Mouse (Mus musculus): ENCODE data around the gene Plxdc1. TPM values are rescaled to one million over a fixed set of nuclear protein-coding genes. Genes with fewer than 3 reads are reported as not detected.

Gene Plxdc1
- total and polyA plus RNA-seq, 2 experiments, result 0.28 to 1.2 TPM

- H3K27me3 ChIP-seq (ENCODE audit: control insufficient read depth, insufficient read depth, low read length), result no peaks in the 10 kb centered on the region
- no peak overlapping the region for H3K9ac ChIP-seq (ENCODE audit: low read depth, low read length)
- H3K4me3 ChIP-seq (ENCODE audit: insufficient read depth, low read depth, low read length), result no peak overlapping the region
- no peak overlapping the region for H3K27ac ChIP-seq (replicated peaks; ENCODE audit: insufficient read depth, low read depth, low read length)
- no peaks in the 10 kb centered on the region for H3K4me1 ChIP-seq (ENCODE audit: control insufficient read depth, insufficient read depth, low read length)
- TF ChIP-seq CTCF (IDR thresholded peaks at IDR 0.05; ENCODE audit: low read depth, low read length), result no peak
- 78% methylated on average over 15 of the region's 15 CpGs for WGBS
- no peaks in the 10 kb centered on the region for H3K36me3 ChIP-seq (ENCODE audit: control insufficient read depth, insufficient read depth, low read length)
- DNase-seq (ENCODE audit: extremely low read depth, low read depth, low spot score), result no peak
- no peaks in the 10 kb centered on the region for H3K79me2 ChIP-seq (ENCODE audit: control insufficient read depth, insufficient read depth, low read length)
Measured at GRCm38 (mm10) chr11:97942420-97943111, 43.7 kb downstream of the Plxdc1 start.

- H3K36me3 ChIP-seq (ENCODE audit: control insufficient read depth, insufficient read depth, low read length), result no peaks in the 10 kb centered on the region
- H3K9ac ChIP-seq (ENCODE audit: low read depth, low read length), result no peak overlapping the region
- WGBS, result 64% methylated on average over 2 of the region's 2 CpGs
- H3K27ac ChIP-seq (replicated peaks; ENCODE audit: insufficient read depth, low read depth, low read length), result no peak overlapping the region
- H3K4me1 ChIP-seq (ENCODE audit: control insufficient read depth, insufficient read depth, low read length), result no peaks in the 10 kb centered on the region
- no peak for TF ChIP-seq CTCF (IDR thresholded peaks at IDR 0.05; ENCODE audit: low read depth, low read length)
- no peak for TF ChIP-seq POLR2A (IDR thresholded peaks at IDR 0.05; ENCODE audit: extremely low read depth, insufficient read depth, low read length)
- no peaks in the 10 kb centered on the region for H3K79me2 ChIP-seq (ENCODE audit: control insufficient read depth, insufficient read depth, low read length)
- H3K4me3 ChIP-seq (ENCODE audit: insufficient read depth, low read depth, low read length), result no peak overlapping the region
- no peak for DNase-seq (ENCODE audit: extremely low read depth, low read depth, low spot score)
- no peaks in the 10 kb centered on the region for H3K27me3 ChIP-seq (ENCODE audit: control insufficient read depth, insufficient read depth, low read length)
Measured at GRCm38 (mm10) chr11:97937469-97938105, 48.7 kb downstream of the Plxdc1 start.

GRCm38 (mm10) chr11:97936758-97937157 lies 49.5 kb downstream of the Plxdc1 start:
- H3K4me1 ChIP-seq (ENCODE audit: control insufficient read depth, insufficient read depth, low read length), result no peaks in the 10 kb centered on the region
- no peak overlapping the region for H3K4me3 ChIP-seq (ENCODE audit: insufficient read depth, low read depth, low read length)
- H3K9ac ChIP-seq (ENCODE audit: low read depth, low read length), result no peak overlapping the region
- H3K27me3 ChIP-seq (ENCODE audit: control insufficient read depth, insufficient read depth, low read length), result no peaks in the 10 kb centered on the region
- no peaks in the 10 kb centered on the region for H3K36me3 ChIP-seq (ENCODE audit: control insufficient read depth, insufficient read depth, low read length)
- DNase-seq (ENCODE audit: extremely low read depth, low read depth, low spot score), result peak; percentile 45
- 65% methylated on average over 3 of the region's 3 CpGs for WGBS
- no peaks in the 10 kb centered on the region for H3K79me2 ChIP-seq (ENCODE audit: control insufficient read depth, insufficient read depth, low read length)
- TF ChIP-seq POLR2A (IDR thresholded peaks at IDR 0.05; ENCODE audit: extremely low read depth, insufficient read depth, low read length) (no peak), CTCF (IDR thresholded peaks at IDR 0.05; ENCODE audit: low read depth, low read length) (peak; percentile 66; the same call in 1 of the 2 replicates)
- H3K27ac ChIP-seq (replicated peaks; ENCODE audit: insufficient read depth, low read depth, low read length), result no peak overlapping the region

DNA sequence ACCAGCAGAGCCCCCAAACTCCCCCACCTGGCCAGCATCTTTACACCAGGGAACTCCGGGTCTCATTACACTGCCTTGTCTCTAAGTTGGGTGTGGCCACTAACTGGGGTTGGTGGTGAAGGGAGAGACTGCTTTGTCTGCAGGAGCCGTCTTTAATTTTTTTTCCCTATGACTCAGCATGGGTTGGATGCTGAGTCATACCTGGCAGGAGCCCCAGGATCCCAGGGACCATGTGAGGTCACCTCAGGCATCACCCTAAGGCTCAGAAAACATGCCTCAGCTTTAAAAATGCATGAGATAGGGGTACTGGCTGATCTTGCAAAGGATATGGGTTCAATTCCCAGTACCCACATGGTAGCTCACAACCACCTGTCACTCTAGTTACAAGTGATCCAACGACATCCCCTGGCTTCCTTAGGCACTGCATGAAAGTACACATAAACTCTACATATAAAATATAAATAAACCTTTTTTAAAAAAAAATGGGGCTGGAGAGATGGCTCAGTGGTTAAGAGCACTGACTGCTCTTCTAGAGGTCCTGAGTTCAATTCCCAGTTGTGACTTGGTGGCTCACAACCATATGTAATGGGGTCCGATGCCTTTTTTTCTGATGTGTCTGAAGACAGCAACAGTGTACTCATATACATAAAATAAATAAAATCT lies 50.2 kb downstream of the Plxdc1 start:
- 53% methylated on average over 4 of the region's 4 CpGs for WGBS
- no peaks in the 10 kb centered on the region for H3K27me3 ChIP-seq (ENCODE audit: control insufficient read depth, insufficient read depth, low read length)
- H3K79me2 ChIP-seq (ENCODE audit: control insufficient read depth, insufficient read depth, low read length), result no peaks in the 10 kb centered on the region
- no peak for DNase-seq (ENCODE audit: extremely low read depth, low read depth, low spot score)
- H3K36me3 ChIP-seq (ENCODE audit: control insufficient read depth, insufficient read depth, low read length), result no peaks in the 10 kb centered on the region
- no peak overlapping the region for H3K4me3 ChIP-seq (ENCODE audit: insufficient read depth, low read depth, low read length)
- H3K9ac ChIP-seq (ENCODE audit: low read depth, low read length), result no peak overlapping the region
- H3K4me1 ChIP-seq (ENCODE audit: control insufficient read depth, insufficient read depth, low read length), result no peaks in the 10 kb centered on the region
- TF ChIP-seq CTCF (IDR thresholded peaks at IDR 0.05; ENCODE audit: low read depth, low read length) (no peak), POLR2A (IDR thresholded peaks at IDR 0.05; ENCODE audit: extremely low read depth, insufficient read depth, low read length) (no peak)
- H3K27ac ChIP-seq (replicated peaks; ENCODE audit: insufficient read depth, low read depth, low read length), result no peak overlapping the region

- no peak overlapping the region for H3K9ac ChIP-seq (ENCODE audit: low read depth, low read length)
- H3K27me3 ChIP-seq (ENCODE audit: control insufficient read depth, insufficient read depth, low read length), result no peaks in the 10 kb centered on the region
- no peaks in the 10 kb centered on the region for H3K36me3 ChIP-seq (ENCODE audit: control insufficient read depth, insufficient read depth, low read length)
- no peaks in the 10 kb centered on the region for H3K79me2 ChIP-seq (ENCODE audit: control insufficient read depth, insufficient read depth, low read length)
- no peak overlapping the region for H3K4me3 ChIP-seq (ENCODE audit: insufficient read depth, low read depth, low read length)
- TF ChIP-seq POLR2A (IDR thresholded peaks at IDR 0.05; ENCODE audit: extremely low read depth, insufficient read depth, low read length) (no peak), CTCF (IDR thresholded peaks at IDR 0.05; ENCODE audit: low read depth, low read length) (no peak)
- 88% methylated on average over 1 of the region's 1 CpGs for WGBS
- no peaks in the 10 kb centered on the region for H3K4me1 ChIP-seq (ENCODE audit: control insufficient read depth, insufficient read depth, low read length)
- no peak for DNase-seq (ENCODE audit: extremely low read depth, low read depth, low spot score)
- H3K27ac ChIP-seq (replicated peaks; ENCODE audit: insufficient read depth, low read depth, low read length), result no peak overlapping the region
Measured at GRCm38 (mm10) chr11:97933553-97933952, 52.7 kb downstream of the Plxdc1 start.

All from liver, adult 2 months (tissue).